Mouse (Mus musculus) embryonic facial prominence, embryonic 15.5 days (tissue): ENCODE measurements around the gene Negr1. TPM values are rescaled to one million over a fixed set of nuclear protein-coding genes. Genes with fewer than 3 reads are reported as not detected.

Experiments used
- ATAC-seq: fragments of 200-750 bp; cut with Nextera tagmentation; 2 replicates; pipeline ENCODE4 v1.8.0; 2017; ENCODE audit warnings: low read depth, moderate TSS enrichment; ENCODE audit not compliant: insufficient number of reproducible peaks, low FRiP score, low TSS enrichment
- H3K27ac ChIP-seq: fragments of 300-500 bp; sonication (generic); replicated peaks from 2 replicates; pipeline ENCODE4 v1.5.1; 2015; ENCODE audit warnings: mild to moderate bottlenecking, inconsistent platforms
- H3K27me3 ChIP-seq: fragments of 300-500 bp; sonication (generic); 2 replicates; pipeline ENCODE4 v1.6.1; 2015; ENCODE audit warnings: inconsistent platforms
- H3K36me3 ChIP-seq: fragments of 300-500 bp; sonication (generic); 2 replicates; pipeline ENCODE4 v1.6.1; 2015; ENCODE audit warnings: mild to moderate bottlenecking, inconsistent platforms
- H3K4me1 ChIP-seq: fragments of 300-500 bp; sonication (generic); 2 replicates; pipeline ENCODE4 v1.6.1; 2015; ENCODE audit warnings: inconsistent platforms
- H3K4me2 ChIP-seq: fragments of 300-500 bp; sonication (generic); replicated peaks from 2 replicates; pipeline ENCODE4 v1.6.1; 2015; ENCODE audit warnings: mild to moderate bottlenecking, inconsistent platforms
- H3K4me3 ChIP-seq: fragments of 300-500 bp; sonication (generic); replicated peaks from 2 replicates; pipeline ENCODE4 v1.5.1; 2015; ENCODE audit warnings: mild to moderate bottlenecking, inconsistent platforms
- H3K9ac ChIP-seq: fragments of 300-500 bp; sonication (generic); 2 replicates; pipeline ENCODE4 v1.6.1; 2015; ENCODE audit warnings: inconsistent platforms
- H3K9me3 ChIP-seq: fragments of 300-500 bp; sonication (generic); replicated peaks from 2 replicates; pipeline ENCODE4 v1.6.1; 2016; ENCODE audit warnings: inconsistent platforms
- whole genome bisulfite sequencing: fragments of 180-500 bp; shearing (Covaris S2); methylation state at CpG from one replicate; pipeline ENCODE4 v1.1.7; 2015; 5-methylcytosine and 5-hydroxymethylcytosine counted together
- polyA plus RNA-seq: library from polyadenylated mRNA; unstranded; fragments of >200 nt; fragmentation: Nextera tagmentation; extraction: Ambion mirVana; gene quantifications from 2 replicates; pipeline ENCODE4 v1.2.1, GENCODE M21; 2015

Negr1 gene
- polyA plus RNA-seq, 1 experiment from 2014 or later, result 6.1 TPM

DNA sequence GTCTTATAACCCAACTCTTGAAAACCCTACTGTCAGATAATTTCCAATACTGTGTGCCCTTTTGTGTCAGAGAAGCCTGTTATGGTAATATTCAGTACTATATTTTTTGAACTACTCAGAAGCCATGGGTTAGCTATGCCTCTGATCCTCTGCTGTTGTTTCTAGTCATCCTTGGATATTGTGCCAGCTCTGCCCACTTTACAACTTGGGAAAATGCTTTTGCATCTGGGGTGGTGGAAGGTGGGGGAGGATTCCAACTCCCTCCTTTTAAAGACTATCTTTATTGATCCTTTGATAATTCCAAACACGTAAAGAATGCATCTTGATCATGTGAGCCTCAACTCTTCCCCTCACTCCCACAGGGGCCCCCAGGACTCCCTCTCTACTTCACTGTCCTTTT lies 361.6 kb downstream of the Negr1 start:
- Histone ChIP-seq H3K9me3 (no peaks in the 10 kb centered on the region), H3K4me2 (no peak overlapping the region), H3K27me3 (no peaks in the 10 kb centered on the region), H3K4me1 (no peaks in the 10 kb centered on the region), H3K36me3 (no peaks in the 10 kb centered on the region), H3K27ac (no peak overlapping the region), H3K9ac (no peak overlapping the region), H3K4me3 (no peak overlapping the region)
- no peak for ATAC-seq
- WGBS, result 80% methylated on average over 1 of the region's 1 CpGs

- no peak for ATAC-seq
- Histone ChIP-seq H3K27ac (no peak overlapping the region), H3K4me1 (0 out of 2 replicates have a peak, but pooled peaks cover 2% of the 10 kb centered on the region)
Measured at GRCm38 (mm10) chr3:156925102-156925501, 363.5 kb downstream of the Negr1 start.

GRCm38 (mm10) chr3:156928396-156929061 lies 366.9 kb downstream of the Negr1 start:
- WGBS, result 32% methylated on average over 5 of the region's 5 CpGs
- H3K4me2 ChIP-seq, result no peak overlapping the region
- 0 out of 2 replicates have a peak, but pooled peaks cover 2% of the 10 kb centered on the region for H3K4me1 ChIP-seq
- H3K4me3 ChIP-seq, result no peak overlapping the region
- H3K9me3 ChIP-seq, result no peaks in the 10 kb centered on the region
- H3K27ac ChIP-seq, result no peak overlapping the region
- no peaks in the 10 kb centered on the region for H3K27me3 ChIP-seq
- H3K9ac ChIP-seq, result no peak overlapping the region
- 0 out of 2 replicates have a peak, but pooled peaks have one; percentile 11 for ATAC-seq
- H3K36me3 ChIP-seq, result no peaks in the 10 kb centered on the region

More at GRCm38 (mm10) chr3:156925102-156925501, 363.5 kb downstream of the Negr1 start:
- Histone ChIP-seq H3K9ac (no peak overlapping the region), H3K4me3 (no peak overlapping the region), H3K27me3 (no peaks in the 10 kb centered on the region), H3K36me3 (no peaks in the 10 kb centered on the region), H3K4me2 (no peak overlapping the region), H3K9me3 (no peaks in the 10 kb centered on the region)
- WGBS, result 86% methylated on average over 5 of the region's 5 CpGs

DNA sequence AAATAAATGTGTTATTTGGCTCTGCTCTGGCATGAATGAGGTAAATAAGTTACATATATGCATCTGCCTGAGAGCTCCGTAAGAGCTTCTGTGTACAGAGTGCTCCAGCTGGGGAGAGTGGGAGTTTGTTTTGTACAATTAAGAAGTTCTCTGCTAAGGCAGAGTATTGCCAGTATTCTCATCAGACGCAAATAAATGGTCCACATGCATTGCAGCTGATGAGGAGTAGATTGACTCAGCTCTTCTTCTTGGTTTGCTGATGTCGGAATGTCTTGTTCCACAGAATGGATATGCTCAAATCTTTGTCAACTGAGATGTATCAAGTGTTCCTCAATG lies 367.4 kb downstream of the Negr1 start:
- Histone ChIP-seq H3K4me1 (0 out of 2 replicates have a peak, but pooled peaks cover 2% of the 10 kb centered on the region), H3K27ac (no peak overlapping the region), H3K36me3 (no peaks in the 10 kb centered on the region), H3K9ac (no peak overlapping the region), H3K4me2 (no peak overlapping the region), H3K9me3 (no peaks in the 10 kb centered on the region), H3K27me3 (no peaks in the 10 kb centered on the region), H3K4me3 (no peak overlapping the region)
- ATAC-seq, result no peak
- 52% methylated on average over 3 of the region's 3 CpGs for WGBS

- no peak overlapping the region for H3K9ac ChIP-seq
- H3K27me3 ChIP-seq, result no peaks in the 10 kb centered on the region
- H3K4me3 ChIP-seq, result no peak overlapping the region
- H3K36me3 ChIP-seq, result no peaks in the 10 kb centered on the region
- H3K27ac ChIP-seq, result no peak overlapping the region
- H3K4me1 ChIP-seq, result 0 out of 2 replicates have a peak, but pooled peaks cover 2% of the 10 kb centered on the region
- 86% methylated on average over 2 of the region's 2 CpGs for WGBS
- no peak overlapping the region for H3K4me2 ChIP-seq
- ATAC-seq, result no peak
- H3K9me3 ChIP-seq, result no peaks in the 10 kb centered on the region
Measured at GRCm38 (mm10) chr3:156929677-156930440, 368.3 kb downstream of the Negr1 start.

DNA sequence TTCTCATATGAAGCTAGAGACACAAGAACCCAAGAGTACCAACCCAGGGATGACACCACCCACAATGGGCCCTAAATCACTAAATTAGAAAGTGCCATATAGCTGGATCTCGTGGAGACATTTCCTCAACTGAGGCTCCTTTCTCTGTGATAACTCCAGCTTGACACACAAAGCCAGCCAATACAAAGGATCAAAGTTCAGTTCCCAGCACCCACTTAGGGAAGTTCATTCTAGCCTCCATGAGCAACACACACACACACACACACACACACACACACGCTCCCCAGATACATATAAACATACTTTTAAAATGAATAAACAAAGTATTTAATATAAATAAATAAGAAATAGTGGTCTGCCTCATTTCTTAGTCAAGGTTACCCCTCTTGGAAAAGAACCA lies 369.4 kb downstream of the Negr1 start:
- Histone ChIP-seq H3K27ac (no peak overlapping the region), H3K27me3 (no peaks in the 10 kb centered on the region), H3K9ac (no peak overlapping the region), H3K4me1 (0 out of 2 replicates have a peak, but pooled peaks cover 2% of the 10 kb centered on the region), H3K4me3 (no peak overlapping the region), H3K36me3 (no peaks in the 10 kb centered on the region), H3K4me2 (no peak overlapping the region), H3K9me3 (no peaks in the 10 kb centered on the region)
- 87% methylated on average over 2 of the region's 2 CpGs for WGBS
- ATAC-seq, result no peak

DNA sequence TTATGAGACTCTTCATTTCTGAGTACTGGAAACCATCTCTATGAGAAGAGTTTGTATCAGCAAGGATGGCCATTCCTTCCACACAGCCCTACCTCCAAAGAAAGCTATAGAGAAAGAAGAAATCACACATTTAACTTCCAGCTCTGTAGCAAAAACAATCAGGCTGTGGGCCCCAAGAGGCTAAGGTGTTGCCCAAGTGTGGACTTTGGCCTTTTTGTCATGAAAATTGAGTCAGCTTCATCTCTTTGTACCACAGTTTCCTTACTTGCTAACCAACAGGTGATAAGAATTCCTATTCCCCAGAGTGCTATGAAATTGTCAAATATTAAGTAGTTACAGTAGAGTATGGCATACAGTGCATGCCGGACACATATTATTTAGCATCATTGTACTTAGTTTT lies 369.9 kb downstream of the Negr1 start:
- Histone ChIP-seq H3K4me2 (no peak overlapping the region), H3K4me3 (no peak overlapping the region), H3K27me3 (no peaks in the 10 kb centered on the region), H3K4me1 (0 out of 2 replicates have a peak, but pooled peaks cover 2% of the 10 kb centered on the region), H3K36me3 (no peaks in the 10 kb centered on the region), H3K27ac (no peak overlapping the region), H3K9ac (no peak overlapping the region), H3K9me3 (no peaks in the 10 kb centered on the region)
- no peak for ATAC-seq
- 97% methylated on average over 1 of the region's 1 CpGs for WGBS

DNA sequence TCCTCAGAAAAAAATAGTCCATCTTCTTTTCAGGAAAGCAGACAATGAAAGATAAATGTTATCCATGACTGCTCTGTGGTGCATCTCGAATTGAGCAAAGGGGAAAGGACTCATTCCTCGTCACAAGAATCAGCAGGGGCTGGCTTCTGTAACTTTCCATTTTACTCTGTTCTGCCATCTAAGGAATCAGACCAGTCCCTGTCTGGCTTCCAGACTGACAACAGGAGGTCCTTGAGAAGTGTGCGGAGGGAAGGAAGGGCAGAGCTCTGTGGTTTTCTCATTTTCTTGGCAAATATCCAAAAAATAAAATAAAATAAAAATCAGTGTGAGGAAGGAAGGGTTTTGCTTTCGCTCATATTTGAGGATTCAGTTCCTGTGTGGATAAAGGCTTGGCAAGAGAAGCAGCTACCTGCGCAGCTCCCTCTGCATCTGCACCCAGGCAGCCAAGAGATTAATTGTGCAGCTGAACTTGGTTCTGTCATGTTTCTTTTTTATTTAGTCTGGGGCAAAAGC lies 373.2 kb downstream of the Negr1 start:
- Histone ChIP-seq H3K4me3 (no peak overlapping the region), H3K4me1 (no peaks in the 10 kb centered on the region), H3K4me2 (no peak overlapping the region), H3K27me3 (no peaks in the 10 kb centered on the region), H3K9me3 (no peaks in the 10 kb centered on the region), H3K9ac (no peak overlapping the region), H3K27ac (no peak overlapping the region), H3K36me3 (no peaks in the 10 kb centered on the region)
- WGBS, result 53% methylated on average over 5 of the region's 5 CpGs
- ATAC-seq, result no peak

DNA sequence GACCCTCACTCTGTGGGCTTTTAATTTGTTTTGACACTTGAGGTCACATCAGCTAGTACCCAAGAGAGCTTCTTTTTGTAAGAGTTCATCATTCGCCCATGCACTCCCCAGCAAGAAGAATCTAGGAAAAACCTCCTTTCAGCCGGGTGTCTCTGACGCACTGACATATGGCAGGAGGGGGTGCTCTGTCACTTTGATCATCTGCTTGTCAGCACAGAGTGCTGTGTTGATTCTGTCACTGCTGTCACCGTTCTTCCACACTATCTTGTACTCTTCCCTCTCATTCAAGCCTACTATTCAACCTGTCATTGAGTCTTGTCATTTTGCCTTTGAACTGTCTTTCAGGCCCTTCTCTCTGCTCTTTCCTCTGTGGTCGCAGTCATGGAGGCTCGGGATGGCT lies 385.8 kb downstream of the Negr1 start:
- Histone ChIP-seq H3K4me2 (no peak overlapping the region), H3K4me1 (no peaks in the 10 kb centered on the region), H3K27ac (no peak overlapping the region), H3K27me3 (no peaks in the 10 kb centered on the region), H3K36me3 (no peaks in the 10 kb centered on the region), H3K4me3 (no peak overlapping the region), H3K9me3 (no peaks in the 10 kb centered on the region), H3K9ac (no peak overlapping the region)
- no peak for ATAC-seq
- WGBS, result 60% methylated on average over 6 of the region's 6 CpGs

- Histone ChIP-seq H3K4me2 (no peak overlapping the region), H3K27ac (no peak overlapping the region), H3K4me1 (no peaks in the 10 kb centered on the region), H3K27me3 (no peaks in the 10 kb centered on the region), H3K9ac (no peak overlapping the region), H3K4me3 (no peak overlapping the region), H3K9me3 (no peaks in the 10 kb centered on the region), H3K36me3 (no peaks in the 10 kb centered on the region)
- 59% methylated on average over 6 of the region's 6 CpGs for WGBS
- ATAC-seq, result no peak
Measured at GRCm38 (mm10) chr3:156952970-156953369, 391.4 kb downstream of the Negr1 start.

DNA sequence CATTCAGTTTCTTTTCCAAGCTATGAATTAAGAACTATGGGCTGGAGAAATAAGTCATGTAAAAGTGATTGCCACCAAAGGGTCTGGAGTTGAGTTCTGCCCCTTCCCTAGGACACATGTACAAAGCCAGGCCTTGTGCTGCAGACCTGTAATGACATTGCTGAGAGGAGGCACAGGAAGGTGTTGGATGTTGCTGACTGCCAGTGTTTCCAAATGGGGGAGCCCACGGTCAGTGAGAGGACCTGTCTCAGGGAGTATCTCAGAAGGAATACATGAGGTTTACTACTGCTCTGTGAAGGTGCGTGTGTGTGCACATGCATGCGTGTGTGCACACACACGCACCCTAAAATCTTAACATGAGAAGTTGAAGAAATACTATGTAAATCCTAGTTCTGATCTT lies 393.5 kb downstream of the Negr1 start:
- WGBS, result 87% methylated on average over 4 of the region's 4 CpGs
- Histone ChIP-seq H3K27me3 (no peaks in the 10 kb centered on the region), H3K9me3 (no peaks in the 10 kb centered on the region), H3K4me1 (no peaks in the 10 kb centered on the region), H3K4me3 (no peak overlapping the region), H3K9ac (no peak overlapping the region), H3K4me2 (no peak overlapping the region), H3K27ac (no peak overlapping the region), H3K36me3 (no peaks in the 10 kb centered on the region)
- ATAC-seq, result no peak
